Mouse (Mus musculus) intestine, embryonic 16.5 days (tissue): ENCODE measurements around the gene Pcnx3. TPM values are rescaled to one million over a fixed set of nuclear protein-coding genes. Genes with fewer than 3 reads are reported as not detected.

Experiments
- ATAC-seq: fragments of 200-750 bp; cut with Nextera tagmentation; 2 replicates; pipeline ENCODE4 v1.8.0; 2017; ENCODE audit warnings: moderate TSS enrichment, moderate library complexity
- H3K27ac ChIP-seq: fragments of 300-500 bp; sonication (generic); 2 replicates; pipeline ENCODE4 v1.5.1; 2014; ENCODE audit warnings: mild to moderate bottlenecking, low read length
- H3K27me3 ChIP-seq: fragments of 300-500 bp; sonication (generic); replicated peaks from 2 replicates; pipeline ENCODE4 v1.6.1; 2014; ENCODE audit warnings: low read length, control low read depth, mixed read lengths; ENCODE audit not compliant: control insufficient read depth, insufficient read depth
- H3K36me3 ChIP-seq: fragments of 300-500 bp; sonication (generic); 2 replicates; pipeline ENCODE4 v1.6.1; 2014; ENCODE audit warnings: low read length, control low read depth; ENCODE audit not compliant: control insufficient read depth, insufficient read depth
- H3K4me1 ChIP-seq: fragments of 300-500 bp; sonication (generic); 2 replicates; pipeline ENCODE4 v1.6.1; 2014; ENCODE audit warnings: low read length, control low read depth, mixed read lengths; ENCODE audit not compliant: control insufficient read depth, insufficient read depth
- H3K4me2 ChIP-seq: fragments of 300-500 bp; sonication (generic); 2 replicates; pipeline ENCODE4 v1.6.1; 2014; ENCODE audit warnings: low read depth, low read length, control low read depth
- H3K4me3 ChIP-seq: fragments of 300-500 bp; sonication (generic); 2 replicates; pipeline ENCODE4 v1.5.1; 2014; ENCODE audit warnings: mild to moderate bottlenecking, low read length
- H3K9ac ChIP-seq: fragments of 300-500 bp; sonication (generic); 2 replicates; pipeline ENCODE4 v1.6.1; 2014; ENCODE audit warnings: low read depth, low read length
- H3K9me3 ChIP-seq: fragments of 300-500 bp; sonication (generic); 2 replicates; pipeline ENCODE4 v1.6.1; 2016; ENCODE audit warnings: low read length, control low read depth; ENCODE audit not compliant: control insufficient read depth
- WGBS: fragments of 180-500 bp; shearing (Covaris S2); extraction: QIAGEN DNeasy Blood & Tissue Kit; methylation state at CpG from one replicate; pipeline ENCODE4 v1.1.7; 2014; 5-methylcytosine and 5-hydroxymethylcytosine counted together
- polyA plus RNA-seq: library from polyadenylated mRNA; unstranded; fragments of >200 nt; fragmentation: Nextera tagmentation; extraction: Ambion mirVana; gene quantifications from 2 replicates; pipeline ENCODE4 v1.2.1, GENCODE M21; 2015

Pcnx3 gene
- polyA plus RNA-seq, 1 experiment from 2014 or later = 15.1 TPM

DNA sequence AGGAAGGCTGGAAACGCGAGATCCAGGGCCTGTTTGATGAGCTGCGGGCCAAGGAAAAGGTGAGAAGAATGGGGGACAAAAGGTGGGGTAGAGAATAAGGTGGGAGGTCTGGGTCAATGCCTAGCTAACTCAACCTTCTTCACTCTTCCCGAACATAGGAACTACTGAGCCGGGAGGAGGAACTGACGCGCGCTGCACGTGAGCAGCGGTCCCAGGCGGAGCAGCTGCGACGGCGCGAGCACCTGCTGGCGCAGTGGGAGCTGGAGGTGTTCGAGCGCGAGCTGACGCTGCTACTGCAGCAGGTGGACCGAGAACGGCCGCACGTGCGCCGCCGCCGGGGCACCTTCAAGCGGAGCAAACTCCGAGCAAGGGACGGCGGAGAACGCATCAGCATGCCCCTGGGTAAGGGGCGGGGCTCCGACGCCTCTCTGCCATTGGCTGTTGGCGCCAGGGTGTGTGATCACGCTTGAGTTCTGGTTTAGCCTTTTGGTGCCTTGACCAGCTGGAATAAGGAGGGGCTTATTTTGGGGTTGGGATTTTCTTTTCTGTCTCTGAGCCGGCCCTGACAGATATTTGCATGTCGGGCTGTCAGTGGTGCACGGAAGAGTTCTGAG lies 7.2 kb upstream of the Pcnx3 start:
- no peak overlapping the region for H3K4me2 ChIP-seq
- no peak for ATAC-seq
- no peaks in the 10 kb centered on the region for H3K9me3 ChIP-seq

GRCm38 (mm10) chr19:5693801-5694200 lies 5.1 kb upstream of the Pcnx3 start:
- 83% methylated on average over 6 of the region's 6 CpGs for WGBS
- H3K27ac ChIP-seq = no peak overlapping the region
- no peak overlapping the region for H3K4me3 ChIP-seq

More for the DNA sequence above, 7.2 kb upstream of the Pcnx3 start:
- no peak overlapping the region for H3K4me3 ChIP-seq
- no peak overlapping the region for H3K27ac ChIP-seq
- no peaks in the 10 kb centered on the region for H3K27me3 ChIP-seq
- peaks cover 29% of the 10 kb centered on the region for H3K4me1 ChIP-seq
- WGBS = 38% methylated on average over 41 of the region's 41 CpGs
- 0 out of 2 replicates have a peak overlapping the region, but pooled peaks have one; percentile 3 for H3K9ac ChIP-seq
- H3K36me3 ChIP-seq = peaks cover 44% of the 10 kb centered on the region

GRCm38 (mm10) chr19:5692913-5693396 lies 4.2 kb upstream of the Pcnx3 start:
- Histone ChIP-seq H3K27me3 (no peaks in the 10 kb centered on the region), H3K4me2 (peak overlapping the region; percentile 86), H3K36me3 (peaks cover 32% of the 10 kb centered on the region), H3K9ac (peak overlapping the region; percentile 96), H3K27ac (peak overlapping the region; percentile 76), H3K4me1 (peaks cover 38% of the 10 kb centered on the region), H3K4me3 (peak overlapping the region; percentile 77), H3K9me3 (no peaks in the 10 kb centered on the region)
- WGBS = 67% methylated on average over 10 of the region's 10 CpGs
- ATAC-seq = no peak

More at GRCm38 (mm10) chr19:5693801-5694200, 5.1 kb upstream of the Pcnx3 start:
- Histone ChIP-seq H3K36me3 (peaks cover 36% of the 10 kb centered on the region), H3K9ac (no peak overlapping the region), H3K9me3 (no peaks in the 10 kb centered on the region), H3K27me3 (no peaks in the 10 kb centered on the region), H3K4me1 (peaks cover 37% of the 10 kb centered on the region), H3K4me2 (no peak overlapping the region)
- ATAC-seq = no peak

DNA sequence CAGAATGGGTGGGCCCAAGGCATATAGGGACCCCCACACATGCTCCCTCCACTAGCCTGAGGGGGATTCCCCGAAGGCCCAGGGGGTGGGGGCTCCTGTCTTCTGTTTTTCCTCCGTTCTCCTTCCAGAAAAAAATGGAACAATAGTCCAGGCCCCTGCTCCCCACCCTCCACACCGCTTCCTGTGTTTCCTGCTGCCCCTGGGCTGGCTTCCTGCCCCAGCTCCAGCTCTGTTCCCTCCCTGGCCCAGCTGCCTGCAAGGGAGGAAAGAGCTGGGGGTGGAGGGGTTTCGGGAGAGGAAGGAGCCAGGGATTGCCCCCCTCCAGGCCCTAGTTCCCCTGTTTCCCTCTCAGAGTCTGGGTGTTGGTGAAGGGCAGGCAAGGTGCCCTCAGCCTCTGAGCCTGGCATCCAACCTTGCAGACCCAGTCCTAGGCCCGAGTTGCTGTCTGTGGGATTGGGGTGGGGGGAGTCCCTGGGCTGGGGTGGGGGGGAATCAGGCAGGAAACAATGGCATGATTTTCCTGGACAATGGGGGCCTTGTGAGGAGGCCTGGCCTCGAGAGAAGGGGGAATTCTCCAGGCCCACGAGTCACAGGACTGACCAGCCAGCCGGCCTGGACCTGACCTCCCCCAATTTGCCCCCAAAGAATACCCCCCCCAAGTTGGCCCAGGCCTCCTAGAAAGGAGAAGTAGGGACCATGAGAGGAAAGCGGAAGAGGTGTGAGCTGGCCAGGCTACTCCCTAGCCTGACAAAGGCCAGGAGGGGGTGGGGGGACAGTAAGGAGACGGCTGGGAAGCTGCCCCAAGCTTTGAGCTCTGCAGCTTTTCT lies 3.6 kb upstream of the Pcnx3 start:
- peaks cover 29% of the 10 kb centered on the region for H3K36me3 ChIP-seq
- 65% methylated on average over 10 of the region's 10 CpGs for WGBS
- no peak for ATAC-seq
- no peaks in the 10 kb centered on the region for H3K9me3 ChIP-seq
- H3K27ac ChIP-seq = peak overlapping the region; percentile 76
- H3K9ac ChIP-seq = peak overlapping the region; percentile 96
- peak overlapping the region; percentile 86 for H3K4me2 ChIP-seq
- peak overlapping the region; percentile 77 for H3K4me3 ChIP-seq
- H3K27me3 ChIP-seq = no peaks in the 10 kb centered on the region
- H3K4me1 ChIP-seq = peaks cover 45% of the 10 kb centered on the region

DNA sequence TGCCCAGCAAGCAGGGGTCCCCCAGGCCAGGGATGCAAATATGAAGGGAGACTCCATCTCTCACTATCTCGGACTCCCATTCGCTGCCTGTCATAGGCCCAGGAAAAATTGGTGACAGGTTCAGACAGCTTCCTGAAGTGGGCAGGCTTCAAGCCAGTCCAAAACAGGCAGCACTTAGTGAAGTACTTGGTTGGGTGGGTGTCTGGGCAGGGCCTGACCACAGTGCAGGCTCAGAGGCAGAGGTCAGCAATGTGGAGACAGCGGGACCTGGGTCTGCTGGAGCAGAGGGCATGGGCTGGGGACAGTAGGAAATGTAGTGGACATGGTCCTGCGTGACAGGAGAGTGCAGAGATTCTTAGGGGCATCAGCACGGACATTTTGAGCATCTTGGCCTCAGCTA lies 2.9 kb upstream of the Pcnx3 start:
- H3K27me3 ChIP-seq = no peaks in the 10 kb centered on the region

GRCm38 (mm10) chr19:5690343-5690735 lies 1.6 kb upstream of the Pcnx3 start:
- Histone ChIP-seq H3K27ac (peak overlapping the region; percentile 95), H3K4me2 (peak overlapping the region; percentile 86), H3K36me3 (peaks cover 20% of the 10 kb centered on the region), H3K4me3 (peak overlapping the region; percentile 77), H3K9me3 (no peaks in the 10 kb centered on the region), H3K27me3 (no peaks in the 10 kb centered on the region), H3K9ac (peak overlapping the region; percentile 96), H3K4me1 (peaks cover 44% of the 10 kb centered on the region)
- WGBS = 48% methylated on average over 15 of the region's 15 CpGs
- ATAC-seq = no peak

More for the DNA sequence above, 2.9 kb upstream of the Pcnx3 start:
- Histone ChIP-seq H3K4me2 (peak overlapping the region; percentile 86), H3K9me3 (no peaks in the 10 kb centered on the region), H3K36me3 (peaks cover 27% of the 10 kb centered on the region), H3K9ac (peak overlapping the region; percentile 96), H3K4me1 (peaks cover 48% of the 10 kb centered on the region), H3K4me3 (peak overlapping the region; percentile 77), H3K27ac (peak overlapping the region; percentile 95)
- WGBS = 72% methylated on average over 5 of the region's 5 CpGs
- no peak for ATAC-seq

GRCm38 (mm10) chr19:5689565-5690342 lies 1.0 kb upstream of the Pcnx3 start:
- WGBS = 6% methylated on average over 42 of the region's 42 CpGs
- Histone ChIP-seq H3K4me2 (peak overlapping the region; percentile 86), H3K9me3 (no peaks in the 10 kb centered on the region), H3K36me3 (peaks cover 20% of the 10 kb centered on the region), H3K4me1 (peaks cover 43% of the 10 kb centered on the region), H3K27me3 (no peaks in the 10 kb centered on the region), H3K4me3 (peak overlapping the region; percentile 77), H3K9ac (peak overlapping the region; percentile 96), H3K27ac (peak overlapping the region; percentile 95)
- peak; percentile 79 for ATAC-seq

GRCm38 (mm10) chr19:5689088-5689428 lies 350 bp upstream of the Pcnx3 start:
- H3K27ac ChIP-seq = peak overlapping the region; percentile 95
- H3K4me2 ChIP-seq = peak overlapping the region; percentile 86
- H3K9ac ChIP-seq = peak overlapping the region; percentile 96
- WGBS = under 1% methylated on average over 7 of the region's 7 CpGs
- H3K27me3 ChIP-seq = no peaks in the 10 kb centered on the region
- H3K9me3 ChIP-seq = no peaks in the 10 kb centered on the region
- H3K4me3 ChIP-seq = peak overlapping the region; percentile 77
- H3K4me1 ChIP-seq = peaks cover 41% of the 10 kb centered on the region
- ATAC-seq = no peak
- peaks cover 20% of the 10 kb centered on the region for H3K36me3 ChIP-seq

DNA sequence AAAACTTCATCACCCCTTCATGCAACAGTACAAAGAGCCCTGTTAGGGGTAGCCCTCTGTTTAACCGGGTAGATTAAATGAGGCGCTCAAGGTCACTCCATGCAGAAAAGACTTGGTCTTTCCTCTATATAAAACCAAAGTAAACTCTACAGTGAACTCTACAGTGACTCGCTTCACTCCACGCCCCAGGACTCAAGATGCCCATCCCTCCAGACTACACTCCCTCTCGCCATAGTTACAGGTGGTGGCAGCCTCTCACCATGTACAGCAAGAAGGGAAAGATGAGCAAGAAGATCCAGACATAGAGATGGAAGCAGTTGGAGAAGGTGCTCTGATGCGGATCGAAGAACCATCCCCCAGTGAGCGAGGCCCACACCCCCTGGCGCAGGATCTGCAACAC lies 970 bp downstream of the Pcnx3 start:
- Histone ChIP-seq H3K9me3 (no peaks in the 10 kb centered on the region), H3K4me3 (peak overlapping the region; percentile 77), H3K9ac (peak overlapping the region; percentile 96), H3K4me1 (peaks cover 36% of the 10 kb centered on the region), H3K36me3 (peaks cover 21% of the 10 kb centered on the region), H3K4me2 (peak overlapping the region; percentile 98), H3K27ac (peak overlapping the region; percentile 95), H3K27me3 (no peaks in the 10 kb centered on the region)
- WGBS = 14% methylated on average over 9 of the region's 9 CpGs
- no peak for ATAC-seq
